Mouse (Mus musculus) kidney, adult 11 months (tissue): ENCODE results near the gene Ambra1.
A peak's percentile ranks its signal among the peaks of the same experiment; 100 is the strongest.

Source experiments
- DNase-seq: peaks from one replicate; pipeline ENCODE4 v3.0.0; 2022

Ambra1 gene

DNA sequence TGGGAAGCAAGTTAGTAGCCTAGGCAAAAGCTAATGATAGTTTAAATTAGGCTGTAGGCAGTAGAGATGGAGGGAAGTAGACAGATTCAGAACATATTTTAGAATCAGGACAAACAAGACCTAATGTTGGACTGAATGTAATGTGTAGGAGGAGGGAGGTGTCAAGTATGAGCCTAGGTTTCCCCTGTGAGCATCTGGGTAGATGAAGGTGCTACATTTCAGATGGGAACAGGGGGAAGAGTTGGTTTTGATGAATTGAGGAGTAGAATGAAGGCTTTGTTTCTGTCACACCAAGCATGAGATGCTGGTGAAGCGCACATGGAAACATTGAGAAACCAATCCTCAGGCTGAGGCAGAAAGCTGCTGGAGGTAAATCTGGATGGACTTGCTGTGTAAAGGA, 9.7 kb downstream of the Ambra1 start:
- no peak for DNase-seq

- DNase-seq, result no peak
Observed at GRCm38 (mm10) chr2:91744686-91745085, 14.8 kb downstream of the Ambra1 start.

GRCm38 (mm10) chr2:91749811-91750261, 19.9 kb downstream of the Ambra1 start:
- peak; percentile 53 for DNase-seq

- no peak for DNase-seq
Observed at GRCm38 (mm10) chr2:91771921-91772705, 42.2 kb downstream of the Ambra1 start.

DNA sequence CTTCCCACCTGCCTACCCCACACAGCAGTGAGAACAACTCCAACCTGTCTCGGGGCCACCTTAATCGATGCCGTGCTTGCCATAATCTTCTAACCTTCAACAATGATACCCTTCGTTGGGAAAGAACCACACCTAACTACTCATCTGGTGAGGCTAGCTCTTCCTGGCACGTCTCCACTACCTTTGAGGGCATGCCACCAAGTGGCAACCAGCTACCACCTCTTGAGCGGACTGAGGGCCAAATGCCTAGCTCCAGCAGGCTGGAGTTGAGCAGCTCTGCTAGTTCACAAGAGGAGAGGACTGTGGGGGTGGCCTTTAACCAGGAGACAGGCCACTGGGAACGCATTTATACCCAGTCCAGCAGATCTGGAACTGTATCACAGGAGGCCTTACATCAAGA, 43.4 kb downstream of the Ambra1 start:
- no peak for DNase-seq

DNA sequence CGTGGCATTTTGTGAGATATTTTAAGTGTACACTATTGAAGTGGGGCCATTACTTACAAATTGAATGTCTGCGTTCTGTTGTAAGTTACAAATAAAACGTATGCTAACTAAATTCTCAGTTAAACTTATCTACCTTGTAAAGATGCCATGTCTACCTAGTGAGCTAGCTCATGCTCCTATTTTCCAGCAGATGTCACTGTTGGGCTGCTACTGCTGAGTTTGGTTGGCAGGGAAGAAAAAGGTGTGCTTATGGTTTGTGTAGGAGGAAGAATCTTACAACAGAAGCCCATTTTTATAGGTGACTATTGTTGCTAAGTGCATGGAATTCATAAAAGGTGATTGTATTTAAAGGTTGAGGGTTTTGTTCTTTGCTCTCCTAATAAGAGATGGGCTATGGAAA, 49.2 kb downstream of the Ambra1 start:
- DNase-seq, result no peak

DNA sequence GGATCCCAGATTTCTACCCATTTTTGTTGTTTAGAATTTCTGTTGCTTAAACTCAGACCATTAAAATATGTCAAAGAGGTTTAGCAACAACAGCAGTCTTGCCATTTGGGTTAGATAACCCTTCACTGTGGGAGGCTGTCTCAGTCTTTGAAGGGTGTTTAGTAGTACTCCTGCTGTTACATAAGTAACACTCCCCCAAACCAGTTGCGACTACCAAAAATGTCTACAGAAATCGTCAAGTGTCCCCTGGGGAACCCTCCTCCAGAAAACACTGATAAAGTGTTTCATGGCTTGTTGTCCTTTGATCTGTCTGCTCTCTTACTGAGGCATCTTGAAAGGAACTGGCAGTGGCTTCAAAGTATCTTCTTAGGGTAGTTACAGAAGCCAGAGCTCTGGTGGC, 61.7 kb downstream of the Ambra1 start:
- DNase-seq, result no peak

GRCm38 (mm10) chr2:91792346-91792745, 62.4 kb downstream of the Ambra1 start:
- DNase-seq, result no peak

GRCm38 (mm10) chr2:91794466-91794865, 64.5 kb downstream of the Ambra1 start:
- DNase-seq, result no peak

GRCm38 (mm10) chr2:91795091-91795490, 65.2 kb downstream of the Ambra1 start:
- DNase-seq, result no peak

DNA sequence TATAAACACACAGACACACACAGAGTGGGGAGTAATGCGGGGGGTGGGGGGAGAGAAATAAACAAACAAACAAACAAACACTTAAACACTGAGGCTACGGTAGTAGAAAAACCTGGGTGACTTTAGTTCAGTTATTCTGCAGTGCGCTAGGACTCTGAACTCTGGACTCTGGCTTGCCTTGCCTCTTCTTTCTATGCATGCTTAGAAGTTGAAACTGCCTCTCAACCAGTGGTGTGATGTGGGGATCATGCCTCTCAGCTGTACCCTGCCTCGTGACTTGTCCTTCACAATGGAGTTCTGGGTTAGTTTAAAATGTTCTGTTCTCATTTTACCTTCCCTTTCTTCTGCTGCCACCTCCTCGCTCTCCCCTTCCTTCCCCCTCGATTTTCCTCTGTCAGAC, 81.5 kb downstream of the Ambra1 start:
- DNase-seq, result peak; percentile 70

GRCm38 (mm10) chr2:91816741-91817140, 86.8 kb downstream of the Ambra1 start:
- no peak for DNase-seq

GRCm38 (mm10) chr2:91832227-91832626, 102.3 kb downstream of the Ambra1 start:
- peak; percentile 83 for DNase-seq

DNA sequence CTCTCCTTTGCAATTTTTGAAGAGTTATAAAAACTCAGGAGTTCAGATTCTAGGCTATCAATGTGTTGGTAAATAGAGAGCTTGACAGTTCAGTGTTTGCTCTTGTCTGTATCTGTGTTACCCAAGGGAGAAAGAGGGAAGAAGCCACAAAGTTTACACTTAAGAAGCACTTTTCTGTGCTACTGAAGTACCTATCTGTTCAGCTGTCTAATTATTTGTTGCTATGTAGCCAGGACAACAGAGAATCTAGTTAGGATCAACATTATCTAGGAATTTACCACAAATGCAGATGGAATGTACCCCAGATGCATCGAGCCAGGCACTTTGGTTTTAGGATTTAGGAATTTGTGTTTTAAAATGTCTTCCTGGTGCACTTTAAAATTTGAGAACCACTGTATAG, 104.3 kb downstream of the Ambra1 start:
- no peak for DNase-seq

GRCm38 (mm10) chr2:91835031-91835430, 105.1 kb downstream of the Ambra1 start:
- no peak for DNase-seq

DNA sequence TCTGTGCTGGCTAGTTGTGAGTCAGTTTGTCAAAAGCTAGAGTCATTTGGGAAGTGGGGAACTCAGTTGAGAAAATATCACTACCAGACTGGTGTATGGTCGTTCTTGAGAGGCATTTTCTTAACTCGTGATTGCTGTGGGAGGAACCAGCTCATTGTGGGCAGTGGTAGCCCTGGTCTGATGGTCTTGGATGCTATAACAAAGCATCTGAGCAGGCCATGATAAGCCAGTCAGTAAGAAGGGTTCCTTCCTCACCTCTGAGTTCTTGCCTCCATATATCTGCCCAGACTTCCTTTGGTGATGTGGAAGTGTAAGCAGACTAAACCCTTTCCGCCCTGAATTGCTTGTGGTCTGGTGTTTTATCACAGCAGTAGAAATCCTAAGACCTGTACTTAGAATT, 105.7 kb downstream of the Ambra1 start:
- no peak for DNase-seq

GRCm38 (mm10) chr2:91844085-91844484, 114.2 kb downstream of the Ambra1 start:
- no peak for DNase-seq

DNA sequence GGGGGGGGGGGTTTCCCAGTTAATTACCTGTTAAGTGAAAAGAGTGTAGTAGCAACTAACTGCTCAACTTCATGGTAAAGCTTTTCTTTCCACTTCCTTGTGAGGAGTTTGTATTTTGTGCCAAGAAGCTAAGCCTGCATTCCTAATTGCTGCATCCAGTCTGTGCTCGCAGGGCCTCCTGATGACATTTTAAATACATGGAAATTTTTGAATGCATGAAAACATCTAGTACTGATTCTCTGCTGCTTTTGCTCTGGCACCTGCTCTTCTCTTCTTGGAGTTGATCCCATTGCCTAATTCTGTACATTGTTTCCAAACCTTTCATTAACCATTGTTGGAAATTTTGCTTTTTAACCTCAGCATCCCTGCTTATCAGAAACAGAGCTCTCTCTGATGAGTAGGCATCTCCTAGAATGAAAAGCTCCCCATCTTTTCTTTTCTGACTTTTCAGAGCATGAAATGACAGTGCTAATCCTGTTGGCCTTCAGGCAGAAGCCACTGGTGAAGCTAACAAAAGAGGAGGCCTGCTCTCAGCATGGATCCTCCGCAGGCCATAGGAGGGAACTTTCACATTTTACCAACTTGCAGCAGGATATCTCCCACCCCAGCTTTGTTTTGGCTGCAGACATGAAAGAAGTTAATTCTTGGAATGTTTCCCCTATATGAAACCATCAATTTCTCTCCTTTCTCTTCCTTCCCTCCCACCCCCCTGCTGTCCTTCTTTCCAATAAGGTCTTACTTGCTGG, 122.7 kb downstream of the Ambra1 start:
- DNase-seq, result no peak

- DNase-seq, result no peak
Observed at GRCm38 (mm10) chr2:91854575-91854974, 124.6 kb downstream of the Ambra1 start.

GRCm38 (mm10) chr2:91856958-91857357, 127.0 kb downstream of the Ambra1 start:
- DNase-seq, result no peak

DNA sequence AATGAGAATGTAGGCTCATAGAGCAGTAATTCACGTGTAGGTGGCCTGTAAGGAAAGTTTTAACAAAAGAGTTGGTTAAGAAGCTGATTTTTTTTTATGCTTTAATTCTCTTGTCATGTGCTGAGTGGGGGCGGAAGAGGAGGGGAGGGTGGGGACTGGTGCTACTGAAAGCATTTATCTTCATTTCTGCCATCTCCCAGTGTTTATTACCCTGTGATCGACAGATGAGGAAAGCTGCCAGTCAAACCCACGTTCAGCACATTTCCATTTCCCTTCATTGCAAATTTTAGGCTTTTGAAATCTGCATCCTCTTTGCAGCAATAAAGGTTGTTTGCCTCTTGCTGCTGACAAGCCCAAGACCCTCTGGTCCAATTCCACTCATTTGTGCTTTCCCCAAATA, 129.5 kb downstream of the Ambra1 start:
- no peak for DNase-seq

- no peak for DNase-seq
Observed at GRCm38 (mm10) chr2:91870754-91871153, 140.8 kb downstream of the Ambra1 start.

GRCm38 (mm10) chr2:91871225-91871624, 141.3 kb downstream of the Ambra1 start:
- no peak for DNase-seq

GRCm38 (mm10) chr2:91872658-91873057, 142.7 kb downstream of the Ambra1 start:
- no peak for DNase-seq
